Mouse (Mus musculus) ES-Bruce4 (cell line): ENCODE data around the gene Fbxw10. TPM values are rescaled to one million over a fixed set of nuclear protein-coding genes. Genes with fewer than 3 reads are reported as not detected.

Source experiments
- H3K27ac ChIP-seq: 2 replicates; pipeline ENCODE4 v1.5.1; 2012; ENCODE audit warnings: low read length, inconsistent platforms; ENCODE audit not compliant: insufficient read depth
- H3K27me3 ChIP-seq: 2 replicates; pipeline ENCODE4 v1.6.1; 2012; ENCODE audit warnings: mild to moderate bottlenecking, low read length, inconsistent platforms; ENCODE audit not compliant: control insufficient read depth, poor library complexity, insufficient read depth, severe bottlenecking
- H3K36me3 ChIP-seq: 2 replicates; pipeline ENCODE4 v1.6.1; 2012; ENCODE audit warnings: inconsistent platforms, mild to moderate bottlenecking, low read length, moderate library complexity; ENCODE audit not compliant: control insufficient read depth, poor library complexity, insufficient read depth, severe bottlenecking
- H3K4me1 ChIP-seq: one replicate; pipeline ENCODE4 v1.8.1; 2011; ENCODE audit warnings: low read length; ENCODE audit not compliant: control insufficient read depth, insufficient read depth
- H3K4me3 ChIP-seq: 2 replicates; pipeline ENCODE4 v1.5.1; 2011; ENCODE audit warnings: low read depth, mild to moderate bottlenecking, low read length
- H3K9ac ChIP-seq: 2 replicates; pipeline ENCODE4 v1.6.1; 2012; ENCODE audit warnings: low read depth, mild to moderate bottlenecking, inconsistent platforms; ENCODE audit not compliant: poor library complexity, severe bottlenecking
- H3K9me3 ChIP-seq: replicated peaks from 2 replicates; pipeline ENCODE4 v1.6.1; 2012; ENCODE audit warnings: mild to moderate bottlenecking, low read length, inconsistent platforms; ENCODE audit not compliant: control insufficient read depth, poor library complexity, insufficient read depth, severe bottlenecking
- CTCF ChIP-seq: IDR thresholded peaks from one replicate; pipeline ENCODE4 v1.8.1; 2011; ENCODE audit warnings: low read depth, low read length
- EP300 ChIP-seq: IDR thresholded peaks from 2 replicates; pipeline ENCODE4 v1.6.1; 2011; ENCODE audit warnings: low read depth, low read length; ENCODE audit not compliant: insufficient read depth
- POLR2A ChIP-seq: IDR thresholded peaks from one replicate; pipeline ENCODE4 v1.8.1; 2011; ENCODE audit warnings: low read length; ENCODE audit not compliant: insufficient read depth
- polyA plus RNA-seq: library from polyadenylated mRNA; stranded (reverse); fragments of >200 nt; gene quantifications from 2 replicates; pipeline ENCODE4 v1.2.4, GENCODE M21; 2011; ENCODE audit warnings: low read depth; ENCODE audit not compliant: missing spikeins, insufficient read depth, insufficient read length

Fbxw10 gene
- 1.3 TPM in 1 of 2 replicates, not detected in the other for polyA plus RNA-seq

DNA sequence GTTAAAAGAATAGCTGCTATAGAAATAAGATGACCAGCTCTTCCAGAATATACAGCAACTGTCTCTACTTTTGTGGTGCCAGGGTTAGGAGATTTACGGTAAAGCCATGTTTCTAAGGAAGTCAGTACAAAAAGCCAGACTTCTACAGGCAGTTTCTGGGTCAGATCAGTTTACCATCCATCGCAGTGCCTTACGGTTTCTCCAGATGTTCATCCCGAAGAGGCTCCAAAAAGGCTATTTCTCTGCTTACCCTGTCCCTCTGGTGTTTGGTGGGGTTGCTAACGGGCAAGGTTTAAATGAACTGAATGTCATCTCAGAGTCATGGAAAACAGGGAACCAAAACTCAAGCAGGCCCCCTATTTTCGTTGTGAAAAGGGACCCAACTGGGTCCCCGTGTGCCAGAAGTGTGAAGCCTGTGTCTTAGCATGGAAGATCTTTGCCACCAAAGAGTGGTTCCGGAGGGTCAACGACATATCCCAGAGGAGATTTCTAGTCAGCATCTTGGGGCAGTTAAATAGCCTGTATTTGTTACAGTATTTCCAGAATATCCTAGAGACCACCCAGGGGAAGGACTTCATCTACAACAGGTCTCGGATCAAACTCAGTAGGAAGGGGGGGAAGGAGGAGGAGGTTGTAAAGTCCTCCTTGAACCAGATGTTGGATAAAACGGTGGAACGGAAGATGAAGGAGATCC is at the start of gene Fbxw10:
Gene Fbxw10, plus strand, starts transcription at position 109 of the 694 bp plus-strand sequence.
- TF ChIP-seq POLR2A (no peak), CTCF (no peak), EP300 (no peak)
- H3K36me3 ChIP-seq = no peaks in the 10 kb centered on the region
- H3K9ac ChIP-seq = peak within 1 kb of the TSS; percentile 49; the same call in 1 of the 2 replicates
- H3K27me3 ChIP-seq = no peaks in the 10 kb centered on the region
- H3K27ac ChIP-seq = 0 out of 2 replicates have a peak within 1 kb of the TSS, but pooled peaks have one; percentile 18
- peaks cover 8% of the 10 kb centered on the region for H3K4me1 ChIP-seq
- H3K9me3 ChIP-seq = no peaks in the 10 kb centered on the region
- peak within 1 kb of the TSS; percentile 28; the same call in 1 of the 2 replicates for H3K4me3 ChIP-seq

DNA sequence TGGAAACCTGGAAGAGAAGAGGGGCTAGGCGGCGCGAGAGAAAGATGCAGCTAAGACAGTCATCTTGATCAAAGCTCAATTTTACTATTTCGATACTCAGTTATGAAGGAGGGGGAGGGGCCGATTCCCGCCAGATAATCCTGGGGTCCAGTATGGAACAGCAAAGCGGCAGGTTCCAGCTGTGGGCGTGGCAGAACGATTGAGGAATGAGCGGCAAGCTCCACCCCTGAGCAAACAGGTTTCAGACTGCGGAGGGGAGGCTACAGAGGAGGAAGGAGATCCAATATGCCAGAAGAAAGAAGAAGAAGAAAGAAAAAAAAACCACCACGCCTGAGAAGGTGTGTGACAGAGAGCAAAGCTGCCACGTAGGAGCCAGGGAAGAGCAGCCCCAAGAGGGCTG is 42.8 kb upstream of the Fbxw10 start:
- Histone ChIP-seq H3K4me1 (no peaks in the 10 kb centered on the region), H3K36me3 (no peaks in the 10 kb centered on the region), H3K27ac (no peak overlapping the region), H3K9ac (no peak overlapping the region), H3K4me3 (peak overlapping the region; percentile 31), H3K9me3 (peaks cover 7% of the 10 kb centered on the region), H3K27me3 (no peaks in the 10 kb centered on the region)
- TF ChIP-seq POLR2A (no peak), EP300 (no peak), CTCF (no peak)

DNA sequence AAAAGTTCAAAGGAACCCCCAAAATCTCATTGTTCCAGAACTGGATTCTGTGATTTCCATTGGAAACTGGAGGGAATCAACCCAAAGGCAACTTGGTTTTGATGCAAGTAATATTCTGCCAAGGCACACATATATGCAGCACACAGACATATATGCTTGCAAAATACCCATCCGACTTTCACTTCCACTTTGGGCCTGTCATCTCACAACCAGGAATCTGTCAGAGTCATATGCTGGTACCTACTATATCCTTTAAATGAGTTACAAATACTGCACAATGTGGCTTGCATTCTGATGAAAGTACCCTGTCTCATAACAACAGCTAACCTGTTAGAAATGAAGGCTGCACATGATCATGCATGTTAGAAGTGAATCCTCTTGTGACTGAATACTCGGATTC is 38.9 kb upstream of the Fbxw10 start:
- no peak overlapping the region for H3K9ac ChIP-seq
- no peak overlapping the region for H3K27ac ChIP-seq
- no peaks in the 10 kb centered on the region; the same call in 1 of the 2 replicates for H3K27me3 ChIP-seq
- H3K4me3 ChIP-seq = no peak overlapping the region
- no peak for TF ChIP-seq EP300
- no peak for TF ChIP-seq CTCF
- TF ChIP-seq POLR2A = no peak
- H3K36me3 ChIP-seq = no peaks in the 10 kb centered on the region
- H3K9me3 ChIP-seq = peaks cover 7% of the 10 kb centered on the region
- H3K4me1 ChIP-seq = no peaks in the 10 kb centered on the region

DNA sequence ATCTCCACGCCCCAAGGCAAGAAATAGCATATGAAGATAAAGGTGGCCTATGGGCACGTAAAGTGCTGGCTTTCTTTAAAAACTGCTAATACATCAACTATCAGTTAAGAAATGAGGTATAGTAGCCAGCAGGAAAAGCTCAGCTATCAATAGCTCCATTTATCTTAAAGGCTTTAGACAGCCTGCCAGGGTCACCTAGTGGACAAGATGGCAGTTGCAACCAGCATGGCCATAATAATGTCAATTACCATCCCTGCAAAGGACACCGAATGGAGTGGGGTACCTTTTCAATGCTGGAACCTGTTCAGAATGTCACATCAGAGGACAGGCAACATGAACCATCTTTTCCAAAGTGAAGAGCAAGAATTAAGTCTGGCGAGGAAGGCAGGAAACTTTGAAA is 37.7 kb upstream of the Fbxw10 start:
- Histone ChIP-seq H3K9ac (no peak overlapping the region), H3K4me3 (no peak overlapping the region), H3K9me3 (peaks cover 7% of the 10 kb centered on the region), H3K27me3 (no peaks in the 10 kb centered on the region; the same call in 1 of the 2 replicates), H3K27ac (no peak overlapping the region), H3K4me1 (no peaks in the 10 kb centered on the region), H3K36me3 (no peaks in the 10 kb centered on the region)
- peak; percentile 2 for TF ChIP-seq CTCF
- TF ChIP-seq EP300 = no peak
- no peak for TF ChIP-seq POLR2A

- no peak overlapping the region for H3K27ac ChIP-seq
- H3K9ac ChIP-seq = no peak overlapping the region
- H3K36me3 ChIP-seq = no peaks in the 10 kb centered on the region
- H3K4me3 ChIP-seq = no peak overlapping the region
- H3K9me3 ChIP-seq = no peaks in the 10 kb centered on the region
- H3K27me3 ChIP-seq = no peaks in the 10 kb centered on the region; the same call in 1 of the 2 replicates
- TF ChIP-seq CTCF = no peak
- TF ChIP-seq POLR2A = no peak
- no peak for TF ChIP-seq EP300
- H3K4me1 ChIP-seq = no peaks in the 10 kb centered on the region
Measured at GRCm38 (mm10) chr11:62812268-62812667, 34.6 kb upstream of the Fbxw10 start.

GRCm38 (mm10) chr11:62813497-62813896 is 33.4 kb upstream of the Fbxw10 start:
- Histone ChIP-seq H3K4me3 (no peak overlapping the region), H3K36me3 (no peaks in the 10 kb centered on the region), H3K9me3 (no peaks in the 10 kb centered on the region), H3K27me3 (no peaks in the 10 kb centered on the region; the same call in 1 of the 2 replicates), H3K27ac (no peak overlapping the region), H3K9ac (no peak overlapping the region), H3K4me1 (no peaks in the 10 kb centered on the region)
- no peak for TF ChIP-seq CTCF
- TF ChIP-seq POLR2A = no peak
- TF ChIP-seq EP300 = no peak
